Mouse (Mus musculus) lung, embryonic 16.5 days (tissue): ENCODE results near the gene Sys1. TPM values are rescaled to one million over a fixed set of nuclear protein-coding genes. Genes with fewer than 3 reads are reported as not detected.
A peak's percentile ranks its signal among the peaks of the same experiment; 100 is the strongest.

ENCODE experiments used
- ATAC-seq: fragments of 200-750 bp; cut with Nextera tagmentation; 2 replicates; pipeline ENCODE4 v1.8.0; 2017; ENCODE audit warnings: low read depth, mild to moderate bottlenecking, moderate library complexity
- H3K27ac ChIP-seq: fragments of 300-500 bp; sonication (generic); 2 replicates; pipeline ENCODE4 v1.5.1; 2014; ENCODE audit warnings: mild to moderate bottlenecking, control low read depth, low read length
- H3K27me3 ChIP-seq: fragments of 300-500 bp; sonication (generic); 2 replicates; pipeline ENCODE4 v1.6.1; 2014; ENCODE audit warnings: low read depth, low read length, mixed read lengths; ENCODE audit not compliant: control insufficient read depth, insufficient read depth
- H3K36me3 ChIP-seq: fragments of 300-500 bp; sonication (generic); 2 replicates; pipeline ENCODE4 v1.6.1; 2014; ENCODE audit warnings: low read length; ENCODE audit not compliant: control insufficient read depth, insufficient read depth
- H3K4me1 ChIP-seq: fragments of 300-500 bp; sonication (generic); replicated peaks from 2 replicates; pipeline ENCODE4 v1.6.1; 2014; ENCODE audit warnings: low read length, mixed read lengths; ENCODE audit not compliant: control insufficient read depth, insufficient read depth
- H3K4me2 ChIP-seq: fragments of 300-500 bp; sonication (generic); 2 replicates; pipeline ENCODE4 v1.6.1; 2014; ENCODE audit warnings: low read depth, low read length, control low read depth
- H3K4me3 ChIP-seq: fragments of 300-500 bp; sonication (generic); 2 replicates; pipeline ENCODE4 v1.5.1; 2014; ENCODE audit warnings: mild to moderate bottlenecking, low read length, control low read depth
- H3K9ac ChIP-seq: fragments of 300-500 bp; sonication (generic); 2 replicates; pipeline ENCODE4 v1.6.1; 2014; ENCODE audit warnings: low read length, control low read depth
- H3K9me3 ChIP-seq: fragments of 300-500 bp; sonication (generic); 2 replicates; pipeline ENCODE4 v1.6.1; 2016; ENCODE audit warnings: low read length; ENCODE audit not compliant: control insufficient read depth
- WGBS: fragments of 180-500 bp; shearing (Covaris S2); extraction: QIAGEN DNeasy Blood & Tissue Kit; methylation state at CpG from one replicate; pipeline ENCODE4 v1.1.7; 2014; 5-methylcytosine and 5-hydroxymethylcytosine counted together
- polyA plus RNA-seq: library from polyadenylated mRNA; unstranded; fragments of >200 nt; fragmentation: Nextera tagmentation; extraction: Ambion mirVana; gene quantifications from 2 replicates; pipeline ENCODE4 v1.2.1, GENCODE M21; 2015

Gene Sys1
- polyA plus RNA-seq, 1 experiment from 2014 or later, result 59.9 TPM

GRCm38 (mm10) chr2:164454846-164455245 lies 1.9 kb upstream of the Sys1 start:
- peak overlapping the region; percentile 94 for H3K27ac ChIP-seq
- peaks cover 53% of the 10 kb centered on the region for H3K4me1 ChIP-seq

GRCm38 (mm10) chr2:164455421-164456190 lies 1.2 kb upstream of the Sys1 start:
- 52% methylated on average over 6 of the region's 6 CpGs for WGBS
- Histone ChIP-seq H3K27me3 (no peaks in the 10 kb centered on the region), H3K9me3 (no peaks in the 10 kb centered on the region), H3K27ac (peak overlapping the region; percentile 94), H3K9ac (no peak overlapping the region), H3K4me2 (no peak overlapping the region), H3K4me3 (no peak overlapping the region), H3K36me3 (no peaks in the 10 kb centered on the region), H3K4me1 (peaks cover 53% of the 10 kb centered on the region)
- peak; percentile 10; the same call in 1 of the 2 replicates for ATAC-seq

More at GRCm38 (mm10) chr2:164454846-164455245, 1.9 kb upstream of the Sys1 start:
- no peak overlapping the region for H3K9ac ChIP-seq
- 23% methylated on average over 10 of the region's 10 CpGs for WGBS
- H3K4me2 ChIP-seq, result no peak overlapping the region
- ATAC-seq, result peak; percentile 73
- no peaks in the 10 kb centered on the region for H3K9me3 ChIP-seq
- H3K4me3 ChIP-seq, result no peak overlapping the region
- no peaks in the 10 kb centered on the region for H3K36me3 ChIP-seq
- no peaks in the 10 kb centered on the region for H3K27me3 ChIP-seq

GRCm38 (mm10) chr2:164456413-164456812 lies 351 bp upstream of the Sys1 start:
- ATAC-seq, result no peak
- Histone ChIP-seq H3K9me3 (no peaks in the 10 kb centered on the region), H3K27ac (peak overlapping the region; percentile 94), H3K36me3 (no peaks in the 10 kb centered on the region), H3K4me3 (no peak overlapping the region), H3K27me3 (no peaks in the 10 kb centered on the region), H3K4me1 (peaks cover 53% of the 10 kb centered on the region), H3K4me2 (peak overlapping the region; percentile 32), H3K9ac (peak overlapping the region; percentile 29)
- 60% methylated on average over 1 of the region's 1 CpGs for whole genome bisulfite sequencing

GRCm38 (mm10) chr2:164457942-164458341 lies 1.2 kb downstream of the Sys1 start:
- Histone ChIP-seq H3K4me1 (peaks cover 50% of the 10 kb centered on the region), H3K9ac (no peak overlapping the region), H3K36me3 (no peaks in the 10 kb centered on the region), H3K9me3 (no peaks in the 10 kb centered on the region), H3K4me3 (no peak overlapping the region), H3K27me3 (no peaks in the 10 kb centered on the region), H3K4me2 (no peak overlapping the region), H3K27ac (peak overlapping the region; percentile 87)
- WGBS, result 41% methylated on average over 7 of the region's 7 CpGs
- peak; percentile 35; the same call in 1 of the 2 replicates for ATAC-seq

GRCm38 (mm10) chr2:164458535-164458934 lies 1.8 kb downstream of the Sys1 start:
- ATAC-seq, result no peak
- no peak overlapping the region for H3K4me3 ChIP-seq
- no peaks in the 10 kb centered on the region for H3K27me3 ChIP-seq
- H3K9me3 ChIP-seq, result no peaks in the 10 kb centered on the region
- H3K27ac ChIP-seq, result peak overlapping the region; percentile 87
- H3K9ac ChIP-seq, result no peak overlapping the region
- no peaks in the 10 kb centered on the region for H3K36me3 ChIP-seq
- H3K4me2 ChIP-seq, result peak overlapping the region; percentile 27; the same call in 1 of the 2 replicates
- H3K4me1 ChIP-seq, result peaks cover 44% of the 10 kb centered on the region
- 57% methylated on average over 8 of the region's 8 CpGs for WGBS

- Histone ChIP-seq H3K4me2 (peak within 1 kb of the TSS; percentile 68), H3K4me3 (peak within 1 kb of the TSS; percentile 82), H3K27me3 (no peaks in the 10 kb centered on the region), H3K9me3 (no peaks in the 10 kb centered on the region), H3K4me1 (peaks cover 22% of the 10 kb centered on the region), H3K36me3 (peaks cover 10% of the 10 kb centered on the region), H3K27ac (peak within 1 kb of the TSS; percentile 69), H3K9ac (peak within 1 kb of the TSS; percentile 82)
- under 1% methylated on average over 74 of the region's 79 CpGs for WGBS
- ATAC-seq, result peak; percentile 97
Measured at GRCm38 (mm10) chr2:164460745-164461551, 4.2 kb downstream of the Sys1 start, which contains the start of gene Gm20458. Gene Gm20458, plus strand, starts transcription at chr2:164460967.

GRCm38 (mm10) chr2:164465161-164465560 lies 8.4 kb downstream of the Sys1 start:
- H3K9me3 ChIP-seq, result no peaks in the 10 kb centered on the region
- peaks cover 10% of the 10 kb centered on the region for H3K36me3 ChIP-seq

GRCm38 (mm10) chr2:164466787-164467186 lies 10.0 kb downstream of the Sys1 start:
- WGBS, result 68% methylated on average over 5 of the region's 5 CpGs
- Histone ChIP-seq H3K4me1 (peaks cover 8% of the 10 kb centered on the region), H3K4me3 (no peak overlapping the region), H3K9me3 (no peaks in the 10 kb centered on the region), H3K4me2 (no peak overlapping the region), H3K36me3 (peaks cover 10% of the 10 kb centered on the region), H3K9ac (no peak overlapping the region), H3K27me3 (no peaks in the 10 kb centered on the region), H3K27ac (no peak overlapping the region)
- no peak for ATAC-seq

More at GRCm38 (mm10) chr2:164465161-164465560, 8.4 kb downstream of the Sys1 start:
- Histone ChIP-seq H3K27ac (no peak overlapping the region), H3K9ac (no peak overlapping the region), H3K4me2 (no peak overlapping the region), H3K27me3 (no peaks in the 10 kb centered on the region), H3K4me1 (peaks cover 11% of the 10 kb centered on the region), H3K4me3 (no peak overlapping the region)
- no peak for ATAC-seq

- Histone ChIP-seq H3K9ac (no peak overlapping the region), H3K27me3 (no peaks in the 10 kb centered on the region), H3K4me2 (no peak overlapping the region), H3K36me3 (no peaks in the 10 kb centered on the region; the same call in 1 of the 2 replicates), H3K27ac (no peak overlapping the region), H3K4me1 (no peaks in the 10 kb centered on the region), H3K4me3 (no peak overlapping the region), H3K9me3 (no peaks in the 10 kb centered on the region)
- 26% methylated on average over 10 of the region's 10 CpGs for WGBS
- ATAC-seq, result no peak
Measured at GRCm38 (mm10) chr2:164470254-164470653, 13.5 kb downstream of the Sys1 start.
